Mouse (Mus musculus) layer of hippocampus, adult 8-10 months (tissue): ENCODE results near the gene Uggt2. TPM values are rescaled to one million over a fixed set of nuclear protein-coding genes. Genes with fewer than 3 reads are reported as not detected.

ENCODE experiments used
- DNase-seq, 2 experiments: peaks; one replicate each; pipeline ENCODE4 v3.0.0; 2022; ENCODE audit warnings: low spot score in 2 of 2
- total RNA-seq, 4 experiments: library from RNA; stranded (reverse); gene quantifications; 2 replicates each; pipeline ENCODE4 v1.2.4; 2022

The Uggt2 gene
- total RNA-seq, 4 experiments from 2014 or later, result 28.3 to 45.0 (median 30.1) TPM

GRCm38 (mm10) chr14:118982429-118983045 lies 116.7 kb downstream of the Uggt2 start:
- peak in 1 of 2 experiments; percentile 5 for DNase-seq

DNA sequence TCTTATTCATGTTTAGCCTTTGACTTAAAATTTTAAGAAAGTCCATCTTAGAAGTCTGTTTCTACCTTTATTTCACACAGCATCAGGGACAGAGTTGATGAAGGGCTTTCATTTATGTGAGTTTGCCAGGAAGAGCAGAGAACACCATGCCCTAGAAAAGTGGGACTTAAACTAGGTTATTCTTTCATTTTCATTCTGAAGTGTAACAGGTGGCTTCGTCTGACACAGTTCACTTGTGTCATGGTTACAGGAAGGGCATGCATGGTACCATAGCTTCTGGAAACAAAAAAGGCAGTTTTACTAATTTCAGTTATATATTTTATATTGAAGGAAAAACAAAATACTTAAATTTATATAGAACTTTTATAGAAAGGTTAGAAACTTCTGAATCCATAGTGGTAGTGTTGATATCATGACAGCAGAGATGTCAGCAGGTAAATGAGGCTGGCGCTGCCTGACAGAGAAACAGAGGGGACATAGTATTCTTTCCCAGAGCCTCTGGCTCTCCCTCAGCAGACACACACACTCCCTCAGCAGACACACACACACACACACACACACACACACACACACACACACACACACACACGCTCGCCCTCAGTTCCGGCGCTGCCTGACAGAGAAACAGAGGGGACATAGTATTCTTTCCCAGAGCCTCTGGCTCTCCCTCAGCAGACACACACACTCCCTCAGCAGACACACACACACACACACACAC lies 117.4 kb downstream of the Uggt2 start:
- peak in 1 of 2 experiments; percentile 2 for DNase-seq

DNA sequence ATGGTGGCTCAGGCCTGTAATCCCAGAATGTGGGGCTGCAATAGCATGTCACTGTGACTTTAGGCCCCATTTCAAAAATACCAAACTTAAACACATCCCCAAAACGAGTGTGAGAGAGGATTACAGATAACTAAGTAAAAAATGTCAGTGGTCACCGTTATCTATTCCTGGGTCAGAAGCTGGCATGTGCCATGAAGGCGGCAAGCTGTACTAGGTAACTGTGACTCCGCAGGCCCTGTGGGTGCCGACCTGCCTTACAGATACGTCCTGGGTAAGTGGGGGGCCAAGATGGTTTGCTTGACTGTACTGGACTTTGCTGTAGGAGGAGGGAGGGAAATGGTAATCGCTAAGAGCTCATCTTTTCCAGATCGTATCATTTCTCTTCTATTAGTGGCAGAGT lies 118.3 kb downstream of the Uggt2 start:
- peak in 1 of 2 experiments; percentile 1 for DNase-seq

DNA sequence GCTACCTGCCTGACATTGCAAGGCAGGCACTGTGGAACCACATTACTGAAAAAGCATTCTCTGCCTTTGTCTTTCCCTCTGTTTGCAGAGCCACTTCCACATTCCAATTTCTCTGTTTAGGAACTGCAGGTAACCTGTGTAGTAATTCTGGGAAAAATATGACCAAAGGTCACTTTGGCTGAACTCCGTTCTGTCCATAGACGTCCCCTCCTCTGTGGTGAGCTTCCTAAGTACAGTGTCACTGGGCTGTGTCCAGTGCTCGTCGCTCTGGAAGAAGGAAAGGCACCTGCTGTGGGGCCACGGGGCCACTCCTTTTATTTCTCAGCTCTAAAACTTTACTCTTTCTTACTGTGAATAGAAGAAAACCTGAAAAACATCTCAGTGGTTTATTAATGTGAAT lies 118.9 kb downstream of the Uggt2 start:
- peak in 1 of 2 experiments; percentile 2 for DNase-seq

GRCm38 (mm10) chr14:118979571-118980325 lies 119.5 kb downstream of the Uggt2 start:
- DNase-seq, result peak in 1 of 2 experiments; percentile 1

DNA sequence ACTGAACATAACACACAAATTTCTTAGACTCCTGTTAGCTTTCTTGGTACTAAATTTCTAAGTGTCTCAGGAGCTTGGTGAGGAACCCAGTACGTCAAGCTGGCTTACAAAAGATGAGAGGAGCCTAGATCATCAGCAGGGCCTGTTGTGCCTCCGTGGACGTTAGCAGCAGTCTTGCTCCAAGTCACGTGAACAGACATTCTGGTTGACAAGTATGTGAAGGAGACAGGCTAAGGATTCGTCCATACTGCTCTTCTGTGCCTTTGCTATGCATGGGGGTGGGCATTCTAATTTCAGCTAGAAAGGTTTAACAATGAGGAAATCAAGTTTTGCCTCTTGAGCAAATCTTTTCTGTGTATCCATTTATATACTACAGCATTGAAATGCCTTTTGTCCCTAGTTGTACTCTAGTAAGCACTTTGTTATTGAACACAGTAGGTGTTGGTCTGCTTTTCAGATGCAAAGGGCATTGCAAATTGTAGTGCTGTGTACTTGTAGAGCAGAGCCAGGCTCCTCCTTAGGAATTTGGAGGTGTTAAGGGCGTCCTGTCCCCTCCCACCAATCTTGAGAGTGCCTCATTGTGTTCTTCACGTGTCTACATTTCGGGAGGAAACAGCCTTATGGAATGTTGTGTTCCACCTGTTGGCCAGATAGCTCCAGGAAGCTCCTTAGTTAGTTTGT lies 122.0 kb downstream of the Uggt2 start:
- DNase-seq, result no peak

DNA sequence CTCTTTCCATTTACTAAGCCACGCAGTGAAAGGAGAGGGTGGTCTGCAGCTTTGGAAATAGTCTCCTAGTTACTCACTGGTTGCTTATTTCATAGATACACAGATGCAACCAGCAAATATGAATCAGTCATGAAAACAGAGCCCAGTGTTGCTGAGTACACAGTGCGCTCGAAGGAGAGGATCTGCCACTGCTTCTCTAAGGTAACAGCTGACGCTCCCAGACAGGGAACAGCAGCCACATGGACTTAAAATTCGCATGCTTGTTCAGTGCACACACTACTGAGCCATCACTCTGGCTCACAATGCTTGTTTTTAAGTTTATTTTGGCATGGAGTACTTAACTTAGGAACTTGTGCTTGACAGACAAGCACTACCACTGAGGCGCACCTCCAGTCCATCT lies 127.0 kb downstream of the Uggt2 start:
- peak in 1 of 2 experiments; percentile 35 for DNase-seq

DNA sequence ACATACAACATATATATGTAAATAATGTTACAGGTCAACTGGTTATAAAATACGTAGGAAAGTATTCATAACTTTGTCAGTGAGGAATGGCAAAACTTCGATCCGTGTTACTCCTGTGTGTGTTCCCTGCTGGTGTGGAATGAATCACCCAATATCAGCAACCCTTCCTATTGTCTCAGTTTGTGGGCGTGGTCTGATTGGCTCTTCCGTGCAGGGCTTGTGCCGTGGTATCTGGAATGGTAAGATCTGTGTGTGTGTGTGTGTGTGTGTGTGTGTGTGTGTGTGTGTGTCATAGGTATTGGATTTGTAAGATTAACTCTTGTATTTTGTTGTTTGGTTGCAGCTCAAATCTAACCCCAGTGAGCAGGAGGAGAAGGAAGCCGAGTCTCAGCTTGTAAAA lies 131.6 kb downstream of the Uggt2 start:
- no peak for DNase-seq

DNA sequence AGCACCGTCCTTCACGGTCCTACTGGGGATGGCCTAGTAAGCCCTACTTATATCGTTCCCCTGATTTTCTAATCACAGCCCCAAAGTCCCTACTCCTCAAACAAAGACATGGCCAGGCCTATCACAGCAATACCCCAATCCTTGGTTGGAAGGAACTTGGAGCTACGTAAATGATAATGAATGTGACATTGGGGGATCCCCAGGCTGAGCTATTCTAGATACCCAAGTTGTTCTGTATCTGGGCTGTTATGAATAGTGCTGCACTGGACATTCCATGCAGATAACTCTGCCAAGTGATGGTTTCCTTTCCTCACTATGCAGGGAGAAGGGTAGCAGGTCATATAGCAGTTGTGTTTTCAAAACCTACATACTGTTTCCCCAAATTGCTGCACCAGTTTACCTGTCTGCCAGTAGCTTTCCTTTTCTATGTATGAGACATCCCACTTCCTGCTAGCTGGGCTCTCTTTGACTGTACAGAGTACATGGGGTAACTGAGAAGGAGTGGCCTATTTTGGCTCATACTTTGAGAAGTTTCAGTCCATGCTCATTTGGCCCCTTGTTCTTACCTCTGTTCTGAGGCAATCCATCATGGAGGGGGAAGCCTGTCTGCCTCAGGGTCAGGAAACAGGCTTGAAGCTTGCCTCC lies 133.8 kb downstream of the Uggt2 start:
- no peak for DNase-seq

DNA sequence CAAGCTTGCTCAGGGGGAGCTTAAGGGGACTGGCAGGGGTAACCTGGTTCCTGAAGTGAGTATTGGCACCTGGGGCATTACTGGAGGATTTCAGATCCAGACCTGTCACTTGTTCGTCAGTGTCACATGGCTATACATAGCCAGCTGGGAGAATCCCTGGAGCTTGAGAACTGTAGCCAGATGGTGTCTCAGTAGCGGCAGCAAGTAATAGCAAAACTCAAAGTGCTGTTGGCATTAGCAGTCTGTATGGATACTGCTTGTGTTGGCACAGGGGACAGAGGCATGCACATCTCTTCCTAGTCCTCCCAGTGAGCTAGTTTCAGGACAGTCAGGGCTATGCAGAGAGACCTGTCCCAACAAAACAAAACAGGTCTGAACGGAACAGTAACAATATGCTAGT lies 141.2 kb downstream of the Uggt2 start:
- no peak for DNase-seq

GRCm38 (mm10) chr14:118951912-118952583 lies 147.2 kb downstream of the Uggt2 start:
- DNase-seq, result peak; percentile 30 to 52

DNA sequence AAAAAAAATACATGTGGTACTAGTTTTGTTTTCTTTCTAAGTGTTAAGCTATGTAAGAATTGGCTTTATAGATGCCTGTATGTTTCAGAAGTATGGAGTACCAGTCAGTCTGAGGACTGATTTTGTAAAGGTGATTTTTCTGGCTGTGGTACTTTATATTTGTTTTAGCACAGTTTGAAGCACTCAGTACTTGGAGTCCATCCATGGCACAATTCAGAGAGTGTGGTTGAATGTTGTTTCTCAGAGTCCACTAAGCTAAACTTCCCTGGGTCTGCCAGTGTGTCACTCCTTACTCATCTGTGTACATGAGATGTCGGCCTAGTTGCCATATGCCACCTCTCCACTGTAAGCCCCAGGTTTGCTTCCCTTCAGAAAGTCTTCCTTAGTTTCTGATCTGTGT lies 150.4 kb downstream of the Uggt2 start:
- DNase-seq, result no peak

GRCm38 (mm10) chr14:118944702-118945101 lies 154.5 kb downstream of the Uggt2 start:
- no peak for DNase-seq

DNA sequence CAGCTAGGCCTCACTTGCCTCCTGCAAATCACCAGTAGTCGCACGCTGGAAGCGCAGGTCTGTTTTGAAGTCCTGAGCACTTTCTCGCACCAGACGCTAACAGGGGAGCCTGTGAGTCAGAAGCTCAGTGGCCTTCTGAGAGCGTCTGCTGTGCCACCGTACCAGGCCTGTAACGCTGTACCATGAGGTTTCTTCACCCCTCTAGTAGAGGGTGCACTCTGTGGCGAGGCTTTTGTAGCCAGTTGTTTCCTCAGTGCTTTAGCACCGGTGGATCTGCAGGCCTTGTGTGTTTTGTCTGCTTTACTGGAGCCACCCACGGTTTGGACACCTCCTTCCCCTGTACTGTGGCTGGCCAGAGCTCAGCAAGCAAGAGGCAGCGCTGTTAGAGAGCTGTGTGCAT lies 157.2 kb downstream of the Uggt2 start:
- DNase-seq, result no peak

DNA sequence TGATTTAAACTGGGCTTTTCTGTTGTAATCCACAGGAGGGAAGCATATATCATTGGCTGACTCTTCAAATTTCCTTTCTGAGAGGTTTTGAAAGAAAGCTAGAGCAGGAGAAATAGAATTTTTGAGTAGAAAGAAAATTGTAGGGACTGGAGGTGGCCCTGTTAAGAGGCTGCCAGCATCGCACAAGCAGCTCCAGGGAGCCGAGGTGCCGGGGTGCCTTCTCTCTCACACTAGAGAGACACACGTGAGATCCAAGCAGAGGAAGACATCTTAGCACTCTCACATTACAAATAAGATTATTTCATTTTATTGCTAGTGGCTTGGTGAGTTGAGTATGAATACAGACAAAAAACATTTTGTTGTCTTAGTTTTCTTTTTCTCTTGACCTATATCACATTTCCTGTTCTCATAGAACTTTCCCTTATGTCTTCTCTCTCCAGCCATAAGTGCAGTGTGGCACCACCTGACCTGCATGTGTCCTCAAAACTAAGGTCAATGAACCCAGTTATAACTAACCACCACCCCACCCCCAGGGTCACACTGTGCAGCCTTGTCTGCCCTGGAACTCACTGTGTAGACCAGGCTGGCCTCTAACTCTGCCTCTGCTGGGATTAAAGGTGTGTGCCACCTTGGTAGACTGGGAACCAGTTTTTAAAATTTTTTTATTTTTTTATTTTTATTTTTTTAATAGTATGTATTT lies 158.3 kb downstream of the Uggt2 start:
- no peak for DNase-seq

- no peak for DNase-seq
Observed at GRCm38 (mm10) chr14:118938551-118938950, 160.7 kb downstream of the Uggt2 start.

- peak; percentile 99 to 100 for DNase-seq
Observed at GRCm38 (mm10) chr14:118937533-118938492, 161.4 kb downstream of the Uggt2 start, which contains the start of gene Dnajc3. TSS of gene Dnajc3 (plus strand) at chr14:118937976.

DNA sequence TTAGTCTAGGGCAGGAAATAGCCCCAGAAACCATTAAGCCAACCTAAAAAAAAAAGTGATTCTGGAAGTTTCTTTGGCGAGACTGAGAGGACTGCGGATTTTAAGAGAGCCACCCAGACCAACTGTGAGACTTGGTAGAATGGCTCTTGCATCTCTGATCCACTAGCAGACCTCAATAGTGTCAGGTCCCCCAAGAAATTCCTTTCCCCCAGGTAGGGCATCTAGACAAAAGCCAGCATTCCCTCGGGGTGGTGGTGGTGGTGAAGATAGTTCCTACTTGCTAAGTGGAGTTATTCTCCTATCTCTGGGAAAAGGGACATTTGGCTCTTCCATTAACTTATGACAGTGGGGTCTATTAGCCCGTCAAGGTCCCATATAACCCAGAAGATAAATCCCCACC lies 162.3 kb downstream of the Uggt2 start:
- DNase-seq, result no peak

DNA sequence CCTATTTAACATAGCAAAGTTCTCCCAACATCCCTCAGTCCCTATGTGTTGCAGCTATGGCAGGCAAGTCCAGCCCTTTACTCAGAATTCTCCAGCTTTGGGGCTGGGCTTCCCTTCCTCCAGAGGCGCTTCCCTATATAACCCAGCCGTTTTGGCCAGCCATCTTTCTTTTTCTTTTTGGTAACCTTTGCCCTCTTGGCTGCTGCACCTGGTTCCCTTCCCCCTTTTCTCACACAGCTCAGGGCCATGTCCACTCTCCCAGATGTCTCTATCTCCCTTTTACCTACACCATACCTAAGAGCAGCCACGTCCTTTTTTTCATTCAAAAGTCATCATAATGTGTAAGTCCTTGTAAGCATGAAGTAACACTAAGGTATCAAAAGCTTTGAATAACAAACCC lies 163.0 kb downstream of the Uggt2 start:
- DNase-seq, result no peak
